Mouse (Mus musculus) lung, postnatal 14 days (tissue): Measurements from ENCODE around the gene Ciart.
"Not testable (repeated sequence)": the region's sequence is repeated elsewhere in the genome, so short reads cannot be mapped to it uniquely, and the experiment has no call there.

Source experiments
- DNase-seq: peaks from one replicate; pipeline ENCODE4 v3.0.0; 2021

The Ciart gene

GRCm38 (mm10) chr3:95863578-95863977 is 18.5 kb downstream of the Ciart start:
- DNase-seq: no peak

- DNase-seq: peak; percentile 91
Measured at GRCm38 (mm10) chr3:95861796-95862195, 20.3 kb downstream of the Ciart start.

GRCm38 (mm10) chr3:95861216-95861615 is 20.8 kb downstream of the Ciart start:
- DNase-seq: peak; percentile 27

- DNase-seq: no peak
Measured at GRCm38 (mm10) chr3:95860323-95860722, 21.7 kb downstream of the Ciart start.

GRCm38 (mm10) chr3:95858278-95858677 is 23.8 kb downstream of the Ciart start:
- DNase-seq: not testable (repeated sequence)

GRCm38 (mm10) chr3:95857050-95857449 is 25.0 kb downstream of the Ciart start:
- not testable (repeated sequence) for DNase-seq

GRCm38 (mm10) chr3:95856115-95856514 is 25.9 kb downstream of the Ciart start:
- DNase-seq: no peak

- DNase-seq: peak; percentile 95
Measured at GRCm38 (mm10) chr3:95855502-95856089, 26.5 kb downstream of the Ciart start, which contains the start of gene Prpf3. Prpf3 (minus strand) TSS chr3:95855885.

- DNase-seq: no peak
Measured at GRCm38 (mm10) chr3:95851317-95851716, 30.7 kb downstream of the Ciart start.

- no peak for DNase-seq
Measured at GRCm38 (mm10) chr3:95850611-95851010, 31.4 kb downstream of the Ciart start.

- DNase-seq: no peak
Measured at GRCm38 (mm10) chr3:95842503-95843214, 39.4 kb downstream of the Ciart start.

GRCm38 (mm10) chr3:95839250-95839649 is 42.8 kb downstream of the Ciart start:
- no peak for DNase-seq

- DNase-seq: no peak
Measured at GRCm38 (mm10) chr3:95829053-95829452, 53.0 kb downstream of the Ciart start.
